Mouse (Mus musculus) T-helper 2 cell (primary cell): ENCODE data around the gene Ezr.

Source experiments
- in situ Hi-C: fragments of 300-600 bp; cut with MboI, MseI; formaldehyde crosslinking; loops from one replicate; pipeline ENCODE4 v1.15.1; 2025; ENCODE audit warnings: high pct_unique_total_duplicates

Gene Ezr

GRCm38 (mm10) chr17:6713944-6714343 is 68.6 kb downstream of the Ezr start:
- in situ Hi-C loops = loop anchor here (25.0 kb wide), 2 partner anchors 848 to 1248 kb away; no protein-coding TSS in a partner anchor

GRCm38 (mm10) chr17:6713483-6713882 is 69.1 kb downstream of the Ezr start:
- in situ Hi-C loops = loop anchor here (25.0 kb wide), 2 partner anchors 849 to 1249 kb away; no protein-coding TSS in a partner anchor

GRCm38 (mm10) chr17:6708194-6708593 is 74.4 kb downstream of the Ezr start:
- in situ Hi-C loops = loop anchor here (25.0 kb wide), 2 partner anchors 854 to 1254 kb away; no protein-coding TSS in a partner anchor

GRCm38 (mm10) chr17:6707422-6707821 is 75.2 kb downstream of the Ezr start:
- in situ Hi-C loops = loop anchor here (25.0 kb wide), 2 partner anchors 855 to 1255 kb away; no protein-coding TSS in a partner anchor

- in situ Hi-C loops = loop anchor here (25.0 kb wide), 2 partner anchors 856 to 1256 kb away; no protein-coding TSS in a partner anchor
Measured at GRCm38 (mm10) chr17:6706448-6706847, 76.1 kb downstream of the Ezr start.

- in situ Hi-C loops = loop anchor here (25.0 kb wide), 2 partner anchors 859 to 1259 kb away; no protein-coding TSS in a partner anchor
Measured at GRCm38 (mm10) chr17:6703381-6704270, 79.0 kb downstream of the Ezr start.

- in situ Hi-C loops = loop anchor here (25.0 kb wide), 2 partner anchors 860 to 1260 kb away; no protein-coding TSS in a partner anchor
Measured at GRCm38 (mm10) chr17:6702625-6703221, 79.9 kb downstream of the Ezr start.

GRCm38 (mm10) chr17:6700077-6700476 is 82.5 kb downstream of the Ezr start:
- in situ Hi-C loops = loop anchor here (25.0 kb wide), 2 partner anchors 862 to 1262 kb away; no protein-coding TSS in a partner anchor

GRCm38 (mm10) chr17:6699502-6699901 is 83.1 kb downstream of the Ezr start:
- in situ Hi-C loops = loop anchor here (5.0 to 25.0 kb wide), 2 partner anchors 147 to 188 kb away; no protein-coding TSS in a partner anchor

GRCm38 (mm10) chr17:6697224-6697775 is 85.3 kb downstream of the Ezr start:
- in situ Hi-C loops = loop anchor here (5.0 to 25.0 kb wide), 2 partner anchors 145 to 190 kb away; no protein-coding TSS in a partner anchor

GRCm38 (mm10) chr17:6696521-6696920 is 86.1 kb downstream of the Ezr start:
- in situ Hi-C loops = loop anchor here (5.0 to 25.0 kb wide), 2 partner anchors 144 to 191 kb away; no protein-coding TSS in a partner anchor

- in situ Hi-C loops = loop anchor here (5.0 to 25.0 kb wide), 2 partner anchors 143 to 192 kb away; no protein-coding TSS in a partner anchor
Measured at GRCm38 (mm10) chr17:6695712-6696111, 86.9 kb downstream of the Ezr start.

- in situ Hi-C loops = loop anchor here (25.0 kb wide), 1 partner anchor 196 kb away; no protein-coding TSS in a partner anchor
Measured at GRCm38 (mm10) chr17:6691596-6691995, 91.0 kb downstream of the Ezr start.

- in situ Hi-C loops = loop anchor here (5.0 to 25.0 kb wide), 2 partner anchors 198 to 292 kb away; no protein-coding TSS in a partner anchor
Measured at GRCm38 (mm10) chr17:6689344-6689743, 93.2 kb downstream of the Ezr start.
